Mouse (Mus musculus) liver, adult 2 months (tissue): ENCODE results near the gene Mga.

ENCODE experiments used
- CTCF ChIP-seq: fragments of 200-500 bp; IDR thresholded peaks from 2 replicates; pipeline ENCODE4 v1.5.1; 2011; ENCODE audit warnings: low read depth, low read length, control low read depth
- POLR2A ChIP-seq: fragments of 200-500 bp; IDR thresholded peaks from 2 replicates; pipeline ENCODE4 v1.6.1; 2011; ENCODE audit warnings: low read length, control low read depth; ENCODE audit not compliant: insufficient read depth; ENCODE audit errors: extremely low read depth

DNA sequence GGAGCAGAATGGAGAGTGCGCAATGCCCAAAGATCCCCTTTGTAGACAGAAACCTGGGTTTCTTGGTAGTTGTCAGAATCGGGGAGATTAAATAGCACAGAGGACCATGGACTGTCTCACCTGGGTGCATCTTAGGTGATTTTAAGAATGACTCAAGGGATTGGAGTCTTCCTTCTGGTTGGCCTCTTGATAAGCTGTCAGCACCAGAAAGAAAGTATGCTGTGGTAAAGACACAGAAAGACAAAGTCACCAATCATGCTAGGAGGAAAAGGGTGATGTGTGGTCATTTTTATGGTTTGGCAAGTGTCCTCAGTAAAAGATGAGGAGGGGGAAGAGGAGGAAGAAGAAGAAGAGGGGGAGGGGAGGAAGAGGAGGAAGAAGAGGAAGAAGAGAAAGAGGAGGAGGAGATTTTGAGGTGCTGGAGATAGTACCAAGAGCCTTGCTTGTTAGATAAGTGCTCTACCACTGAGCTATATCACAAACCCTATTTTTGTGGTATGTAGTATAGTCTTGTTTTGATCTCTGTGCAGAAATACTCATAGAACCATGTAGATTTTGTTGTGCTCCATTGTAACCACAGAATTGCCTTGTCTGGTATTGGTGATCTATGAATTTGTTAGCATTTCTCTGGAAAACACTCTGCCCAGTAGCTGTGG lies 116.9 kb downstream of the Mga start:
- TF ChIP-seq CTCF, result no peak
- TF ChIP-seq POLR2A, result no peak
